Comparison of ENCODE assay signal across 7 mouse cellular contexts in the genomic region with DNA sequence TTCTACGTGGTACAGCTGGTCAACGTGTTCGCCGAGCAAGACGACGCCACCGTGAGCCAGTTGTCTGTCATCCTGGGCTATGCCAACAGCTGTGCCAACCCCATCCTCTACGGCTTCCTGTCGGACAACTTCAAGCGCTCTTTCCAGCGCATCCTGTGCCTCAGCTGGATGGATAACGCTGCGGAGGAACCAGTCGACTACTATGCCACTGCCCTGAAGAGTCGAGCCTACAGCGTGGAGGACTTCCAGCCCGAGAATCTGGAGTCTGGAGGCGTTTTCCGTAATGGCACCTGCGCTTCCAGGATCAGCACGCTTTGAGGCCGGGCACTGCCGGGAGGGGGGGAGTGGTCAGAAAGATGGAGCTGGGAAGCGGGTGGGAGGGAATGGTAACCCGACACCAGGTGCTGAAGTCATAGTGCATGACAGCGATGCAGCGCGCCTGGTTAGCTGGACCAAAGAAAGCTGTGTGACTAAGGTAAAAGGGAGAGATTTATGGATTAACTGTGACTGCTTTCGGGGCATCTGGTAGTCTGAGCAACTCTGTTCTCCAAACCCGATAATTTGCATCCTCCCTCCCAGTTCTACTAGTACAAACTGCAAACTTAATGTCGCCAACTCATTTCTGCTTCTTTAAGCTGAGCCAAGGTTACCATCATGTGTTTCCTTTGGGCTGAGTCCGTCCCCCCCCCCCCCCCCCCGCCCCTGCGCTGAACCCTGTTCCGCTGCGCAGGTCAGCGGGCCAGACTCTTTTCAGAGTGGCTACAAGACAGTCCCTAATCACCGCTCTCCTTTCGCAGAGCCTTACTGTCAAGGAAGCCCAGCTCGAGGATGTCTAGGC. TPM values are rescaled to one million over a fixed set of nuclear protein-coding genes. Genes with fewer than 3 reads are reported as not detected.
A peak's percentile ranks its signal among the peaks of the same experiment; 100 is the strongest.
DNase-seq lines count a peak whose midpoint lies in the region; ATAC-seq lines count a peak whose summit lies in the region.

No protein-coding gene starts in this region.

- no peaks in the 10 kb centered on the region for H3K9me3 ChIP-seq in heart, embryonic 13.5 days
- no peaks in the 10 kb centered on the region for H3K9me3 ChIP-seq in kidney, embryonic 15.5 days (replicated peaks)
- H3K9me3 ChIP-seq in lung, embryonic 15.5 days: no peaks in the 10 kb centered on the region

- DNase-seq in ES-CJ7 (ENCODE audit: low read depth, low spot score): peak; percentile 73
- DNase-seq in right cerebral cortex, postnatal 36 days (ENCODE audit: low spot score in 2 of 2): peak; percentile 12 to 16
- DNase-seq in thymus, postnatal 4 days: no peak

- peaks cover 9% of the 10 kb centered on the region for H3K4me1 ChIP-seq in brown adipose tissue, adult 24 weeks (ENCODE audit: control insufficient read depth, insufficient read depth, insufficient read length, low read length)
- peaks cover 28% of the 10 kb centered on the region for H3K4me1 ChIP-seq in heart, embryonic 13.5 days
- peaks cover 33% of the 10 kb centered on the region for H3K4me1 ChIP-seq in kidney, embryonic 15.5 days
- H3K4me1 ChIP-seq in lung, embryonic 15.5 days: peaks cover 27% of the 10 kb centered on the region

- peak overlapping the region; percentile 93 for H3K4me2 ChIP-seq in heart, embryonic 13.5 days
- peak overlapping the region; percentile 89 for H3K4me2 ChIP-seq in kidney, embryonic 15.5 days
- H3K4me2 ChIP-seq in lung, embryonic 15.5 days: peak overlapping the region; percentile 75

- H3K27ac ChIP-seq in brown adipose tissue, adult 24 weeks (replicated peaks; ENCODE audit: low read depth, low read length): no peak overlapping the region
- H3K27ac ChIP-seq in heart, embryonic 13.5 days (replicated peaks): no peak overlapping the region
- no peak overlapping the region for H3K27ac ChIP-seq in kidney, embryonic 15.5 days
- no peak overlapping the region for H3K27ac ChIP-seq in lung, embryonic 15.5 days

- H3K36me3 ChIP-seq in heart, embryonic 13.5 days: no peaks in the 10 kb centered on the region
- H3K36me3 ChIP-seq in kidney, embryonic 15.5 days: no peaks in the 10 kb centered on the region
- H3K36me3 ChIP-seq in lung, embryonic 15.5 days: no peaks in the 10 kb centered on the region

- H3K9ac ChIP-seq in heart, embryonic 13.5 days: peak overlapping the region; percentile 69
- H3K9ac ChIP-seq in kidney, embryonic 15.5 days: 0 out of 2 replicates have a peak overlapping the region, but pooled peaks have one; percentile 11
- no peak overlapping the region for H3K9ac ChIP-seq in lung, embryonic 15.5 days

- H3K4me3 ChIP-seq in brown adipose tissue, adult 24 weeks (ENCODE audit: insufficient read depth, low read depth, low read length): peak overlapping the region; percentile 70
- H3K4me3 ChIP-seq in heart, embryonic 13.5 days: peak overlapping the region; percentile 56
- peak overlapping the region; percentile 48 for H3K4me3 ChIP-seq in kidney, embryonic 15.5 days (replicated peaks)
- H3K4me3 ChIP-seq in lung, embryonic 15.5 days: peak overlapping the region; percentile 38

- peak; percentile 55; the same call in 1 of the 2 replicates for ATAC-seq in heart, embryonic 13.5 days (ENCODE audit: extremely low read depth, insufficient number of reproducible peaks, low FRiP score, low TSS enrichment)
- ATAC-seq in kidney, embryonic 15.5 days (replicated peaks; ENCODE audit: low FRiP score): peak; percentile 87
- ATAC-seq in lung, embryonic 15.5 days (ENCODE audit: borderline replicate concordance, extremely low read depth, low FRiP score, low TSS enrichment): peak; percentile 70

- 1% methylated on average over 34 of the region's 40 CpGs for WGBS in heart, embryonic 13.5 days
- under 1% methylated on average over 38 of the region's 40 CpGs for WGBS in kidney, embryonic 15.5 days
- 1% methylated on average over 39 of the region's 40 CpGs for WGBS in lung, embryonic 15.5 days

- peaks cover 57% of the 10 kb centered on the region for H3K27me3 ChIP-seq in heart, embryonic 13.5 days (replicated peaks)
- H3K27me3 ChIP-seq in kidney, embryonic 15.5 days: peaks cover 40% of the 10 kb centered on the region
- peaks cover 36% of the 10 kb centered on the region for H3K27me3 ChIP-seq in lung, embryonic 15.5 days

RNA-seq across cellular contexts. Expression of a gene that starts 2.1 kb away (rescaled TPM):
- not detected in 2 replicates for polyA plus RNA-seq in brown adipose tissue, adult 24 weeks (2012; ENCODE audit: insufficient read depth, insufficient read length, missing spikeins)
- polyA plus RNA-seq in heart, embryonic 13.5 days (2015; fragmentation: Nextera tagmentation; extraction: Ambion mirVana): 0.25 TPM in 1 of 2 replicates, not detected in the other
- polyA plus RNA-seq in kidney, embryonic 15.5 days (2015; fragmentation: Nextera tagmentation; extraction: Ambion mirVana): 1.1 and 1.5 TPM in 2 replicates
- polyA plus RNA-seq in lung, embryonic 15.5 days (2015; fragmentation: Nextera tagmentation; extraction: Ambion mirVana): 0.30 and 0.32 TPM in 2 replicates

RNA-seq across cellular contexts. Expression of a gene that starts 55.4 kb away (rescaled TPM):
- 2.3 and 2.8 TPM in 2 replicates for polyA plus RNA-seq in brown adipose tissue, adult 24 weeks (2012; ENCODE audit: insufficient read depth, insufficient read length, missing spikeins)
- polyA plus RNA-seq in heart, embryonic 13.5 days (2015; fragmentation: Nextera tagmentation; extraction: Ambion mirVana): 14.5 and 16.0 TPM in 2 replicates
- polyA plus RNA-seq in kidney, embryonic 15.5 days (2015; fragmentation: Nextera tagmentation; extraction: Ambion mirVana): 12.0 and 12.3 TPM in 2 replicates
- polyA plus RNA-seq in lung, embryonic 15.5 days (2015; fragmentation: Nextera tagmentation; extraction: Ambion mirVana): 34.0 and 38.6 TPM in 2 replicates
